In genomic region chr1:73770631-73771030, GRCm38 (mm10) we compare ENCODE assay signal across 12 mouse cellular contexts.
DNase-seq lines count a peak whose midpoint lies in the region.
"Had no signal": no experiment of that assay in that cellular context is flagged by ENCODE, and none has a peak within 500 bp of the region (broad histone marks: within the 10 kb centered on the region; RNA-seq: fewer than 3 reads in every experiment).

No protein-coding gene starts in this region.

- DNase-seq in heart, adult 11 months = peak; percentile 42
- DNase-seq in heart, postnatal 36 days = no peak
- peak; percentile 24 to 37 for DNase-seq in right cerebral cortex, postnatal 10 days (ENCODE audit: low spot score in 2 of 2)
- DNase-seq in right cerebral cortex, postnatal 25 days = no peak
- peak; percentile 24 for DNase-seq in cerebellum, adult 8-10 months
- DNase-seq in right cerebral cortex, postnatal 4 days = peak; percentile 8
- no peak for DNase-seq in layer of hippocampus, postnatal 36 days
- DNase-seq: adrenal gland, adult 8-10 months; layer of hippocampus, adult 9-11 months; liver, postnatal 0 days; lung, postnatal 10 days; thymus, adult 2 months had no signal

- intact Hi-C loops in heart, postnatal 36 days (cut with DNase I) = no loop called here

Comparison
In these comparisons a context has a peak if more than half of its experiments do, and no peak if none do; other contexts are left out.
1. DNase-seq: peak in heart, adult 11 months (single experiment), right cerebral cortex, postnatal 10 days (2 of 2), cerebellum, adult 8-10 months (single experiment) and right cerebral cortex, postnatal 4 days (single experiment); none in heart, postnatal 36 days (0 of 2), right cerebral cortex, postnatal 25 days (single experiment) and layer of hippocampus, postnatal 36 days (0 of 2).